Mouse (Mus musculus): ENCODE measurements around the gene Ugt1a6b. TPM values are rescaled to one million over a fixed set of nuclear protein-coding genes. Genes with fewer than 3 reads are reported as not detected.

Gene Ugt1a6b
- 0.84 and 1.2 TPM in 2 replicates for polyA plus RNA-seq (2015; fragmentation: Nextera tagmentation; extraction: Ambion mirVana)

GRCm38 (mm10) chr1:88103019-88103418 is at the start of gene Ugt1a6b:
TSS of gene Ugt1a6b (plus strand) at chr1:88103252.

GRCm38 (mm10) chr1:88055088-88055487 is 48.0 kb upstream of the Ugt1a6b start, which contains the start of gene Ugt1a10:
TSS of gene Ugt1a10 (plus strand) at chr1:88055388.

GRCm38 (mm10) chr1:88070495-88070894 is 32.6 kb upstream of the Ugt1a6b start, which contains the start of gene Ugt1a9:
TSS of gene Ugt1a9 (plus strand) at chr1:88070800.

GRCm38 (mm10) chr1:88087513-88087912 is 15.5 kb upstream of the Ugt1a6b start, which contains the start of gene Ugt1a8:
TSS of gene Ugt1a8 (plus strand) at chr1:88087813.

GRCm38 (mm10) chr1:88094941-88095492 is 8.0 kb upstream of the Ugt1a6b start, which contains the start of gene Ugt1a7c:
TSS of gene Ugt1a7c (plus strand) at chr1:88095062.

GRCm38 (mm10) chr1:88134457-88135011 is 31.5 kb downstream of the Ugt1a6b start, which contains the start of gene Ugt1a6a:
TSS of gene Ugt1a6a (plus strand) at chr1:88134809.

GRCm38 (mm10) chr1:88165711-88166110 is 62.7 kb downstream of the Ugt1a6b start, which contains the start of gene Ugt1a5:
TSS of gene Ugt1a5 (plus strand) at chr1:88166012.

GRCm38 (mm10) chr1:88200456-88200855 is 97.4 kb downstream of the Ugt1a6b start, which contains the start of gene Ugt1a2:
TSS of gene Ugt1a2 (plus strand) at chr1:88200601.

GRCm38 (mm10) chr1:88205294-88205922 is 102.4 kb downstream of the Ugt1a6b start, which contains the start of gene Dnajb3:
TSS of gene Dnajb3 (minus strand) at chr1:88205782.

GRCm38 (mm10) chr1:88211812-88212211 is 108.8 kb downstream of the Ugt1a6b start, which contains the start of gene Ugt1a1:
TSS of gene Ugt1a1 (plus strand) at chr1:88211959.

GRCm38 (mm10) chr1:88226670-88227379 is 123.8 kb downstream of the Ugt1a6b start, which contains the start of gene Mroh2a:
TSS of gene Mroh2a (plus strand) at chr1:88226986.

Other genes with a start within 250 kb of the Ugt1a6b start
- gene Dgkd, start 250.0 kb upstream of the Ugt1a6b start, polyA plus RNA-seq (2015; fragmentation: Nextera tagmentation; extraction: Ambion mirVana) = 11.5 and 15.1 TPM in 2 replicates
- gene Usp40, start 94.7 kb upstream of the Ugt1a6b start, polyA plus RNA-seq (2015; fragmentation: Nextera tagmentation; extraction: Ambion mirVana) = 12.0 and 21.3 TPM in 2 replicates
- gene Ugt1a10, start 47.9 kb upstream of the Ugt1a6b start, polyA plus RNA-seq (2015; fragmentation: Nextera tagmentation; extraction: Ambion mirVana) = not detected in 2 replicates
- gene Ugt1a9, start 32.5 kb upstream of the Ugt1a6b start, polyA plus RNA-seq (2015; fragmentation: Nextera tagmentation; extraction: Ambion mirVana) = 0.55 TPM in 1 of 2 replicates, not detected in the other
- not detected in 2 replicates for gene Ugt1a8, start 15.4 kb upstream of the Ugt1a6b start, polyA plus RNA-seq (2015; fragmentation: Nextera tagmentation; extraction: Ambion mirVana)
- gene Ugt1a7c, start 8.2 kb upstream of the Ugt1a6b start, polyA plus RNA-seq (2015; fragmentation: Nextera tagmentation; extraction: Ambion mirVana) = 5.8 and 6.3 TPM in 2 replicates
- gene Ugt1a6a, start 31.6 kb downstream of the Ugt1a6b start, polyA plus RNA-seq (2015; fragmentation: Nextera tagmentation; extraction: Ambion mirVana) = 6.8 and 7.1 TPM in 2 replicates
- gene Ugt1a5, start 62.8 kb downstream of the Ugt1a6b start, polyA plus RNA-seq (2015; fragmentation: Nextera tagmentation; extraction: Ambion mirVana) = 0.06 TPM in 1 of 2 replicates, not detected in the other
- 0.38 and 0.66 TPM in 2 replicates for gene Ugt1a2, start 97.3 kb downstream of the Ugt1a6b start, polyA plus RNA-seq (2015; fragmentation: Nextera tagmentation; extraction: Ambion mirVana)
- 7.8 TPM in 2 replicates for gene Dnajb3, start 102.5 kb downstream of the Ugt1a6b start, polyA plus RNA-seq (2015; fragmentation: Nextera tagmentation; extraction: Ambion mirVana)
- gene Ugt1a1, start 108.7 kb downstream of the Ugt1a6b start, polyA plus RNA-seq (2015; fragmentation: Nextera tagmentation; extraction: Ambion mirVana) = 8.8 and 15.0 TPM in 2 replicates
- 0.44 and 0.55 TPM in 2 replicates for gene Mroh2a, start 123.7 kb downstream of the Ugt1a6b start, polyA plus RNA-seq (2015; fragmentation: Nextera tagmentation; extraction: Ambion mirVana)
- gene Hjurp, start 174.4 kb downstream of the Ugt1a6b start, polyA plus RNA-seq (2015; fragmentation: Nextera tagmentation; extraction: Ambion mirVana) = 24.5 and 37.8 TPM in 2 replicates
- not detected in 2 replicates for gene Trpm8, start 174.4 kb downstream of the Ugt1a6b start, polyA plus RNA-seq (2015; fragmentation: Nextera tagmentation; extraction: Ambion mirVana)